Mouse (Mus musculus): ENCODE measurements around the gene Eif2d. TPM values are rescaled to one million over a fixed set of nuclear protein-coding genes. Genes with fewer than 3 reads are reported as not detected.

Gene Eif2d
- polyA plus RNA-seq, 1 experiment from 2014 or later = 53.6 TPM

GRCm38 (mm10) chr1:131196107-131196506, 43.1 kb downstream of the Eif2d start:
- no peaks in the 10 kb centered on the region for H3K9me3 ChIP-seq
- H3K9ac ChIP-seq = no peak overlapping the region
- 71% methylated on average over 2 of the region's 2 CpGs for WGBS
- no peak overlapping the region for H3K4me3 ChIP-seq
- no peak overlapping the region for H3K27ac ChIP-seq
- no peaks in the 10 kb centered on the region for H3K4me1 ChIP-seq
- no peak for ATAC-seq (replicated peaks)
- H3K27me3 ChIP-seq (replicated peaks) = no peaks in the 10 kb centered on the region
- no peaks in the 10 kb centered on the region for H3K36me3 ChIP-seq (replicated peaks)
- no peak overlapping the region for H3K4me2 ChIP-seq

- H3K27me3 ChIP-seq (replicated peaks) = no peaks in the 10 kb centered on the region
- no peak overlapping the region for H3K4me3 ChIP-seq
- ATAC-seq (replicated peaks) = no peak
- H3K9ac ChIP-seq = no peak overlapping the region
- H3K36me3 ChIP-seq (replicated peaks) = no peaks in the 10 kb centered on the region
- H3K9me3 ChIP-seq = no peaks in the 10 kb centered on the region
- H3K4me2 ChIP-seq = no peak overlapping the region
- no peak overlapping the region for H3K27ac ChIP-seq
- WGBS = 75% methylated on average over 9 of the region's 9 CpGs
- H3K4me1 ChIP-seq = no peaks in the 10 kb centered on the region
Measured at GRCm38 (mm10) chr1:131198417-131198960, 45.5 kb downstream of the Eif2d start.

GRCm38 (mm10) chr1:131199118-131199821, 46.3 kb downstream of the Eif2d start:
- H3K4me1 ChIP-seq = no peaks in the 10 kb centered on the region
- H3K9me3 ChIP-seq = no peaks in the 10 kb centered on the region
- no peaks in the 10 kb centered on the region for H3K36me3 ChIP-seq (replicated peaks)
- H3K27ac ChIP-seq = no peak overlapping the region
- no peaks in the 10 kb centered on the region for H3K27me3 ChIP-seq (replicated peaks)
- no peak overlapping the region for H3K9ac ChIP-seq
- WGBS = 87% methylated on average over 18 of the region's 18 CpGs
- no peak overlapping the region for H3K4me2 ChIP-seq
- H3K4me3 ChIP-seq = no peak overlapping the region
- ATAC-seq (replicated peaks) = no peak

GRCm38 (mm10) chr1:131199976-131200375, 47.0 kb downstream of the Eif2d start:
- no peak overlapping the region for H3K27ac ChIP-seq
- WGBS = 64% methylated on average over 12 of the region's 12 CpGs
- no peak overlapping the region for H3K4me2 ChIP-seq
- H3K27me3 ChIP-seq (replicated peaks) = no peaks in the 10 kb centered on the region
- no peak overlapping the region for H3K9ac ChIP-seq
- no peaks in the 10 kb centered on the region for H3K9me3 ChIP-seq
- no peak overlapping the region for H3K4me3 ChIP-seq
- H3K4me1 ChIP-seq = no peaks in the 10 kb centered on the region
- no peaks in the 10 kb centered on the region for H3K36me3 ChIP-seq (replicated peaks)
- ATAC-seq (replicated peaks) = no peak

- H3K4me2 ChIP-seq = no peak overlapping the region
- H3K27me3 ChIP-seq (replicated peaks) = no peaks in the 10 kb centered on the region
- H3K4me1 ChIP-seq = no peaks in the 10 kb centered on the region
- WGBS = 69% methylated on average over 10 of the region's 10 CpGs
- H3K36me3 ChIP-seq (replicated peaks) = no peaks in the 10 kb centered on the region
- no peaks in the 10 kb centered on the region for H3K9me3 ChIP-seq
- H3K4me3 ChIP-seq = no peak overlapping the region
- no peak overlapping the region for H3K9ac ChIP-seq
- ATAC-seq (replicated peaks) = no peak
- no peak overlapping the region for H3K27ac ChIP-seq
Measured at GRCm38 (mm10) chr1:131200588-131200987, 47.6 kb downstream of the Eif2d start.

GRCm38 (mm10) chr1:131201391-131201790, 48.4 kb downstream of the Eif2d start:
- Histone ChIP-seq H3K36me3 (replicated peaks) (no peaks in the 10 kb centered on the region), H3K4me3 (no peak overlapping the region), H3K27me3 (replicated peaks) (no peaks in the 10 kb centered on the region), H3K27ac (no peak overlapping the region), H3K9me3 (no peaks in the 10 kb centered on the region), H3K4me2 (no peak overlapping the region), H3K9ac (no peak overlapping the region), H3K4me1 (no peaks in the 10 kb centered on the region)
- no peak for ATAC-seq (replicated peaks)
- 79% methylated on average over 4 of the region's 4 CpGs for WGBS

- H3K36me3 ChIP-seq (replicated peaks) = no peaks in the 10 kb centered on the region
- H3K9ac ChIP-seq = no peak overlapping the region
- no peaks in the 10 kb centered on the region for H3K9me3 ChIP-seq
- no peak overlapping the region for H3K4me3 ChIP-seq
- H3K27ac ChIP-seq = no peak overlapping the region
- no peak for ATAC-seq (replicated peaks)
- no peaks in the 10 kb centered on the region for H3K27me3 ChIP-seq (replicated peaks)
- no peak overlapping the region for H3K4me2 ChIP-seq
- 0 out of 2 replicates have a peak, but pooled peaks cover 3% of the 10 kb centered on the region for H3K4me1 ChIP-seq
- WGBS = 89% methylated on average over 8 of the region's 8 CpGs
Measured at GRCm38 (mm10) chr1:131204461-131204860, 51.5 kb downstream of the Eif2d start.

- no peaks in the 10 kb centered on the region for H3K27me3 ChIP-seq (replicated peaks)
- no peak overlapping the region for H3K27ac ChIP-seq
- H3K4me3 ChIP-seq = no peak overlapping the region
Measured at GRCm38 (mm10) chr1:131206342-131206741, 53.4 kb downstream of the Eif2d start.

GRCm38 (mm10) chr1:131207531-131207930, 54.5 kb downstream of the Eif2d start:
- no peaks in the 10 kb centered on the region for H3K36me3 ChIP-seq (replicated peaks)
- 0 out of 2 replicates have a peak, but pooled peaks cover 3% of the 10 kb centered on the region for H3K4me1 ChIP-seq
- 5% methylated on average over 5 of the region's 5 CpGs for WGBS
- H3K4me3 ChIP-seq = no peak overlapping the region
- H3K27ac ChIP-seq = no peak overlapping the region
- no peaks in the 10 kb centered on the region for H3K27me3 ChIP-seq (replicated peaks)
- no peaks in the 10 kb centered on the region for H3K9me3 ChIP-seq
- H3K4me2 ChIP-seq = no peak overlapping the region
- peak; percentile 59 for ATAC-seq (replicated peaks)
- no peak overlapping the region for H3K9ac ChIP-seq

More at GRCm38 (mm10) chr1:131206342-131206741, 53.4 kb downstream of the Eif2d start:
- 87% methylated on average over 5 of the region's 5 CpGs for WGBS
- H3K4me2 ChIP-seq = no peak overlapping the region
- H3K9ac ChIP-seq = no peak overlapping the region
- H3K36me3 ChIP-seq (replicated peaks) = no peaks in the 10 kb centered on the region
- H3K9me3 ChIP-seq = no peaks in the 10 kb centered on the region
- ATAC-seq (replicated peaks) = no peak
- H3K4me1 ChIP-seq = 0 out of 2 replicates have a peak, but pooled peaks cover 3% of the 10 kb centered on the region

GRCm38 (mm10) chr1:131208081-131208480, 55.1 kb downstream of the Eif2d start:
- WGBS = 91% methylated on average over 5 of the region's 5 CpGs
- H3K27ac ChIP-seq = no peak overlapping the region
- H3K9me3 ChIP-seq = no peaks in the 10 kb centered on the region
- 0 out of 2 replicates have a peak, but pooled peaks cover 3% of the 10 kb centered on the region for H3K4me1 ChIP-seq
- no peak overlapping the region for H3K9ac ChIP-seq
- no peak for ATAC-seq (replicated peaks)
- H3K4me3 ChIP-seq = no peak overlapping the region
- no peaks in the 10 kb centered on the region for H3K27me3 ChIP-seq (replicated peaks)
- H3K36me3 ChIP-seq (replicated peaks) = no peaks in the 10 kb centered on the region
- no peak overlapping the region for H3K4me2 ChIP-seq

- H3K4me3 ChIP-seq = no peak overlapping the region
- no peak overlapping the region for H3K9ac ChIP-seq
- H3K27me3 ChIP-seq (replicated peaks) = no peaks in the 10 kb centered on the region
- H3K4me1 ChIP-seq = 0 out of 2 replicates have a peak, but pooled peaks cover 3% of the 10 kb centered on the region
- no peaks in the 10 kb centered on the region for H3K9me3 ChIP-seq
- peak overlapping the region; percentile 39; the same call in 1 of the 2 replicates for H3K27ac ChIP-seq
- no peak overlapping the region for H3K4me2 ChIP-seq
- WGBS = 61% methylated on average over 6 of the region's 6 CpGs
- H3K36me3 ChIP-seq (replicated peaks) = no peaks in the 10 kb centered on the region
- ATAC-seq (replicated peaks) = no peak
Measured at GRCm38 (mm10) chr1:131208800-131209199, 55.8 kb downstream of the Eif2d start.

GRCm38 (mm10) chr1:131209971-131210426, 57.0 kb downstream of the Eif2d start:
- Histone ChIP-seq H3K9ac (no peak overlapping the region), H3K4me1 (0 out of 2 replicates have a peak, but pooled peaks cover 3% of the 10 kb centered on the region), H3K36me3 (replicated peaks) (no peaks in the 10 kb centered on the region), H3K27ac (no peak overlapping the region), H3K4me3 (no peak overlapping the region), H3K27me3 (replicated peaks) (no peaks in the 10 kb centered on the region), H3K4me2 (no peak overlapping the region), H3K9me3 (no peaks in the 10 kb centered on the region)
- WGBS = 59% methylated on average over 8 of the region's 8 CpGs
- ATAC-seq (replicated peaks) = 0 out of 2 replicates have a peak, but pooled peaks have one; percentile 39
